Mouse (Mus musculus): ENCODE measurements at regions not wholly inside any gene's neighbourhood (a gene's known extent, or its start where the extent isn't known, plus 50 kb on each side); places are given as distances from the start of the nearest gene placed in this dataset.
A peak's percentile ranks its signal among the peaks of the same experiment; 100 is the strongest.

- DNase-seq (ENCODE audit: low spot score), result peak; percentile 49
These were observed 158.1 kb downstream of the Icos start for GRCm38 (mm10) chr1:61135597-61136545.

GRCm38 (mm10) chr1:61137210-61137885, 159.6 kb downstream of the Icos start:
- no peak for DNase-seq (ENCODE audit: low spot score)

GRCm38 (mm10) chr1:61137954-61138353, 160.2 kb downstream of the Icos start:
- DNase-seq (ENCODE audit: low spot score), result no peak

GRCm38 (mm10) chr1:61139291-61139983, 161.7 kb downstream of the Icos start:
- DNase-seq (ENCODE audit: low spot score), result peak; percentile 62

GRCm38 (mm10) chr1:61139984-61140648, 162.4 kb downstream of the Icos start:
- no peak for DNase-seq (ENCODE audit: low spot score)

- no peak for DNase-seq (ENCODE audit: low spot score)
These were observed 163.3 kb downstream of the Icos start for GRCm38 (mm10) chr1:61140870-61141591.

GRCm38 (mm10) chr1:61141592-61141930, 163.8 kb downstream of the Icos start:
- no peak for DNase-seq (ENCODE audit: low spot score)

- DNase-seq (ENCODE audit: low spot score), result no peak
These were observed 164.2 kb downstream of the Icos start for GRCm38 (mm10) chr1:61141952-61142351.

- no peak for DNase-seq (ENCODE audit: low spot score)
These were observed 165.5 kb downstream of the Icos start for GRCm38 (mm10) chr1:61143030-61143753.

- no peak for DNase-seq (ENCODE audit: low spot score)
These were observed 166.0 kb downstream of the Icos start for GRCm38 (mm10) chr1:61143754-61144066.

GRCm38 (mm10) chr1:61145013-61145412, 167.3 kb downstream of the Icos start:
- DNase-seq (ENCODE audit: low spot score), result no peak

GRCm38 (mm10) chr1:61145572-61145971, 167.8 kb downstream of the Icos start:
- DNase-seq (ENCODE audit: low spot score), result no peak

- no peak for DNase-seq (ENCODE audit: low spot score)
These were observed 168.5 kb downstream of the Icos start for GRCm38 (mm10) chr1:61146222-61146723.

GRCm38 (mm10) chr1:61151742-61152141, 174.0 kb downstream of the Icos start:
- no peak for DNase-seq (ENCODE audit: low spot score)

GRCm38 (mm10) chr1:61152157-61152556, 174.4 kb downstream of the Icos start:
- DNase-seq (ENCODE audit: low spot score), result no peak

- DNase-seq (ENCODE audit: low spot score), result no peak
These were observed 176.5 kb downstream of the Icos start for GRCm38 (mm10) chr1:61154216-61154615.

- no peak for DNase-seq (ENCODE audit: low spot score)
These were observed 179.5 kb downstream of the Icos start for GRCm38 (mm10) chr1:61157271-61157670.

GRCm38 (mm10) chr1:61160505-61160904, 182.8 kb downstream of the Icos start:
- no peak for DNase-seq (ENCODE audit: low spot score)

GRCm38 (mm10) chr1:61164271-61164670, 186.5 kb downstream of the Icos start:
- DNase-seq (ENCODE audit: low spot score), result no peak

GRCm38 (mm10) chr1:61171941-61172340, 194.2 kb downstream of the Icos start:
- DNase-seq (ENCODE audit: low spot score), result no peak

- no peak for DNase-seq (ENCODE audit: low spot score)
These were observed 195.2 kb downstream of the Icos start for GRCm38 (mm10) chr1:61172946-61173345.
